Mouse (Mus musculus): ENCODE measurements at regions not wholly inside any gene's neighbourhood (a gene's known extent, or its start where the extent isn't known, plus 50 kb on each side); places are given as distances from the start of the nearest gene placed in this dataset.

- TF ChIP-seq CTCF (IDR thresholded peaks at IDR 0.05; ENCODE audit: low read depth) (no peak), EP300 (IDR thresholded peaks at IDR 0.05; ENCODE audit: low read depth) (no peak)
Measured at GRCm38 (mm10) chr8:125341606-125342005, 228.0 kb downstream of the Sipa1l2 start.

Data from heart, postnatal 0 days (tissue).